Mouse (Mus musculus) myocyte (in vitro differentiated cells): ENCODE measurements around the gene Adck2. TPM values are rescaled to one million over a fixed set of nuclear protein-coding genes. Genes with fewer than 3 reads are reported as not detected.
A peak's percentile ranks its signal among the peaks of the same experiment; 100 is the strongest.

ENCODE experiments used
- H3K27me3 ChIP-seq: one replicate; pipeline ENCODE4 v1.6.1; 2011; ENCODE audit not compliant: control insufficient read depth, insufficient read depth, insufficient read length
- H3K36me3 ChIP-seq: one replicate; pipeline ENCODE4 v1.6.1; 2011; ENCODE audit not compliant: control insufficient read depth, insufficient read depth
- H3K4me2 ChIP-seq: one replicate; pipeline ENCODE4 v1.6.1; 2011; ENCODE audit warnings: low read depth, control low read depth
- H3K4me3 ChIP-seq: one replicate; pipeline ENCODE4 v1.5.1; 2011; ENCODE audit warnings: mild to moderate bottlenecking, control low read depth, moderate library complexity
- H3K79me2 ChIP-seq: one replicate; pipeline ENCODE4 v1.6.1; 2011; ENCODE audit not compliant: control insufficient read depth, insufficient read depth
- H3ac ChIP-seq: one replicate; pipeline ENCODE4 v1.6.1; 2011; ENCODE audit not compliant: control insufficient read depth, insufficient read length
- CEBPB ChIP-seq: IDR thresholded peaks from 2 replicates; pipeline ENCODE4 v1.6.1; 2011; ENCODE audit warnings: mild to moderate bottlenecking, moderate library complexity; ENCODE audit not compliant: poor library complexity, insufficient read depth, severe bottlenecking
- E2F4 ChIP-seq: IDR thresholded peaks from one replicate; pipeline ENCODE4 v1.6.1; 2011; ENCODE audit warnings: mild to moderate bottlenecking, control low read depth, moderate library complexity; ENCODE audit not compliant: insufficient read depth
- MAX ChIP-seq: IDR thresholded peaks from one replicate; pipeline ENCODE4 v1.6.1; 2011; ENCODE audit warnings: low read depth, mild to moderate bottlenecking, control low read depth
- MYOD1 ChIP-seq, 3 experiments: IDR thresholded peaks; one replicate each; pipeline ENCODE4 v1.6.1; 2011; ENCODE audit warnings: control low read depth in 2 of 3, low read depth in 2 of 3, mild to moderate bottlenecking in 2 of 3, moderate library complexity in 1 of 3; ENCODE audit not compliant: insufficient read length in 2 of 3, control insufficient read depth in 1 of 3
- MYOG ChIP-seq, 3 experiments: IDR thresholded peaks; one replicate each; pipeline ENCODE4 v1.6.1; 2011; ENCODE audit warnings: control low read depth in 2 of 3, low read depth in 2 of 3, mild to moderate bottlenecking in 2 of 3; ENCODE audit not compliant: insufficient read length in 2 of 3, control insufficient read depth in 1 of 3, insufficient read depth in 1 of 3
- POLR2A ChIP-seq: IDR thresholded peaks from one replicate; pipeline ENCODE4 v1.6.1; 2011; ENCODE audit warnings: low read depth, mild to moderate bottlenecking, control low read depth, moderate library complexity; ENCODE audit not compliant: insufficient read length
- POLR2AphosphoS2 ChIP-seq: IDR thresholded peaks from one replicate; pipeline ENCODE4 v1.6.1; 2011; ENCODE audit warnings: low read depth, control low read depth; ENCODE audit not compliant: insufficient read length
- REST ChIP-seq: IDR thresholded peaks from one replicate; pipeline ENCODE4 v1.6.1; 2011; ENCODE audit warnings: mild to moderate bottlenecking, control low read depth, moderate library complexity; ENCODE audit not compliant: insufficient read depth, insufficient read length
- SRF ChIP-seq: IDR thresholded peaks from one replicate; pipeline ENCODE4 v1.6.1; 2011; ENCODE audit warnings: low read depth; ENCODE audit not compliant: control insufficient read depth, insufficient read length
- TCF12 ChIP-seq: IDR thresholded peaks from one replicate; pipeline ENCODE4 v1.6.1; 2011; ENCODE audit warnings: mild to moderate bottlenecking, control low read depth; ENCODE audit not compliant: poor library complexity, insufficient read depth, severe bottlenecking
- TCF3 ChIP-seq: IDR thresholded peaks from one replicate; pipeline ENCODE4 v1.6.1; 2011; ENCODE audit warnings: low read depth, control low read depth; ENCODE audit not compliant: insufficient read length
- USF1 ChIP-seq: IDR thresholded peaks from one replicate; pipeline ENCODE4 v1.6.1; 2011; ENCODE audit warnings: low read depth, mild to moderate bottlenecking, control low read depth, moderate library complexity
- polyA plus RNA-seq: library from polyadenylated mRNA; unstranded; fragments of >200 nt; fragmentation: generic; extraction: Trizol; gene quantifications from one replicate; pipeline ENCODE4 v1.2.1, GENCODE M21; 2012; ENCODE audit warnings: missing spikeins

Adck2 gene
- polyA plus RNA-seq, 1 experiment, result 11.0 TPM

DNA sequence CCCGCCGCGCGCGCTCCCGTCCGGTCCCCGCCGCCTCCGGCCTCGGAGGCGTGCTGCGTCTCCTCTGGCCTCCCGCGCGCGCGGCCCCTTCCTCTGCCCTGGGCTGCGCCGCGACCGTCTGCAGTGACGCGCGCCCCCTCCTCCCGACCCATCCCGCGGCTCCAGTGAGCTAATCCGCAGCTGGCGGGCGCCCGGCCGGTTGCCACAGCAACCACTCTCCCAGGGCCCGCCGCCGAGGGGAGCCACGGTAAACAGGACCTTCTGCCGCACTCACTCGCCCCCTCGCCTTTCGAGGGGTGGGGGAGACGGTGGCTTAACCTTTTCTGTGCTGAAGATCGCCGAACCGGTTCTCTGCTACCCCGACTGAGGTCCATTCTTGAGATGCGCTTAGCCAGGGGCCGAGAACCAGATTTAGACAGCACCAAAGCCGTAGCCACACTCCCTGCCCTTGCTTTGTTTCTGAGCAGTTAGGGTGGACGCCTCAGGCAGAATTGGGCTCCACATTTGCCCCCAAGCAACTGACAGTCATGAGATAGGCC is 15.9 kb upstream of the Adck2 start, which contains the start of gene Dennd2a:
TSS of gene Dennd2a (minus strand) at position 145 of the 539 bp plus-strand sequence.
- Histone ChIP-seq H3K4me3 (peak within 1 kb of the TSS; percentile 34), H3K4me2 (peak within 1 kb of the TSS; percentile 89), H3K36me3 (no peaks in the 10 kb centered on the region), H3K27me3 (no peaks in the 10 kb centered on the region), H3K79me2 (no peaks in the 10 kb centered on the region), H3ac (peak within 1 kb of the TSS; percentile 52)
- TF ChIP-seq MYOG (IDR thresholded peaks at IDR 0.05; ENCODE audit: control insufficient read depth in 1 of 3, insufficient read depth in 1 of 3, insufficient read length in 2 of 3, low read depth in 2 of 3), result no peak
- TF ChIP-seq MYOD1 (IDR thresholded peaks at IDR 0.05; ENCODE audit: control insufficient read depth in 1 of 3, insufficient read length in 2 of 3, low read depth in 2 of 3), result peak in 1 of 3 experiments; percentile 25
- TF ChIP-seq CEBPB, result no peak
- TF ChIP-seq POLR2A, result peak; percentile 70
- no peak for TF ChIP-seq TCF3
- TF ChIP-seq MAX, result no peak
- TF ChIP-seq POLR2AphosphoS2, result no peak
- no peak for TF ChIP-seq E2F4

DNA sequence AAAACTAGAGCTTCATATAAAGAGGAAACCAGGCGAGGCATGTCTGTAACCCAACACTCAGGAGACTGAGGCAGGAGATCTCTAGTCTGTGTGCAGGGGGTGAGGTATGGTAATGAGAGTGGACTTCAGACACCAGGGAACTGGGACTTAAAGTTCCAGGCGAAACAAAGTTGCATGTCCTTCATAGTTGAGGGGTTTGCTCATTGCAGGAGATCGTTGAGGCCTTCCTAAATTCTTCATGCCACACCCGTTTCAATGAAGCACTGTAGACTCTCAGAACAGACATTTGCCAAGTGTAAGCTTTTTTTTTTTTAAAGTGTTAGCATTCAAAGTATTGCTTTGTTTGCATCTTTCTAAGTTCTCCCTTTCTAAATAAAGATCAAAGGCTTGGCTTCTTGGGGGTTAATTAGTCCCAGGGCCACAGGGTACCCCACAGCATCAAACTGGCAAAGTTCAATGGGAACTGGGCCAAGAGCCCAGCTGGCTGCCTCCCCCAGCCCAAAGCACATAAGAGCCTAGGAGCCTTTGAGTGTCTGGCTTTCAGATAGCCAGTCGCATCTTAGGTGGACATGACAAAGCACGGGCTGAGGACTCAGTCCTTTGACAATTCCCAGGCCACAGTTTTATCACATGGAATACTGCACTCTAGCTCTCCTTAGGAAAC is 14.3 kb upstream of the Adck2 start:
- TF ChIP-seq USF1, result no peak
- TF ChIP-seq POLR2A, result no peak
- TF ChIP-seq MYOD1 (IDR thresholded peaks at IDR 0.05; ENCODE audit: control insufficient read depth in 1 of 3, insufficient read length in 2 of 3, low read depth in 2 of 3), result no peak
- no peak for TF ChIP-seq MAX
- no peak for TF ChIP-seq TCF12
- TF ChIP-seq TCF3, result no peak
- TF ChIP-seq REST, result no peak
- TF ChIP-seq POLR2AphosphoS2, result no peak
- TF ChIP-seq E2F4, result no peak
- TF ChIP-seq SRF, result no peak
- no peak for TF ChIP-seq MYOG (IDR thresholded peaks at IDR 0.05; ENCODE audit: control insufficient read depth in 1 of 3, insufficient read depth in 1 of 3, insufficient read length in 2 of 3, low read depth in 2 of 3)
- no peak for TF ChIP-seq CEBPB
- H3K79me2 ChIP-seq, result no peaks in the 10 kb centered on the region
- no peak overlapping the region for H3K4me2 ChIP-seq
- no peaks in the 10 kb centered on the region for H3K27me3 ChIP-seq
- no peak overlapping the region for H3ac ChIP-seq
- H3K4me3 ChIP-seq, result no peak overlapping the region
- H3K36me3 ChIP-seq, result no peaks in the 10 kb centered on the region

DNA sequence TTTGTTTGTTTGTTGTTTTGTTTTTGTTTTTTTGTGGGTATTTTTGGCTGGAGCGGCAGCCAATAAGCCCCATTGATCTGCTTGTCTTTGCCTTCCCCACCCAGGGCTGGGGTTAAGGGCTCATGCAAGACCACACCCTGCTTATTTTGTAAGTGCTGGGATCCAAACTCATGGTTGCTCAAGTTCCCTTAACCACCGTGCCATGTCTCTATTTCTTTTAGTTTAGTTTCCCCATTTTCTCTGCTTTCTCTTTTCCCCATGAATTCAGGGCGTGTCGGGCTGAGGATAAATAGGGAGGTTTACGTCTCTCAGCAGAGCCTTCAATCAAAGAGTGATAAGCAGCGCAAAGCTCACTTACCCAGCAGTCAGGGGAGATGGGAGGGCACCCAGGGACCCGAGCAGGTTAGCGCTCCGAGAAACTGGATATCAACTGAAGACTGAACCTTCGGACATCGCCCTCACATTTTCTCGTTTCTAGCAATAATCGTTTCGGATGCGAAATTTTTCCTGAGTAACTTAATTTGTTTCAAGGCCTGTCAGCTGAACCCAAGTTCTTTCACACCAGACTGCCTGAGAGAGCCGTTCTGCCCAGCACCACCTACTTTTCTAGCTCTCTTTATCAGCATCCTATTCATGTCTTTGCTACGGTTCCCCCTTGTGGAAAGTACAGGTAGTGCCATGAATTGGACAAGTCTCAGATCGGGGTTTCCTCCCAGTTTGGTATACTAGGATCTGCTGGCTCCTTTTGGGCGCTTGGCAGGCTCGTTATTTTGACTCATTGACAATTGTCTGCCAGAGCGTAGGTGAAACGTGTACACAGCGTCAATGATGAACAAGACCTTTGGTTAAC is 11.3 kb upstream of the Adck2 start:
- no peak overlapping the region for H3ac ChIP-seq
- no peaks in the 10 kb centered on the region for H3K79me2 ChIP-seq
- TF ChIP-seq CEBPB (no peak), MYOD1 (IDR thresholded peaks at IDR 0.05; ENCODE audit: control insufficient read depth in 1 of 3, insufficient read length in 2 of 3, low read depth in 2 of 3) (no peak), E2F4 (no peak), SRF (no peak), MAX (no peak)
- peak overlapping the region; percentile 60 for H3K4me2 ChIP-seq
- H3K4me3 ChIP-seq, result no peak overlapping the region
- H3K27me3 ChIP-seq, result no peaks in the 10 kb centered on the region
- H3K36me3 ChIP-seq, result no peaks in the 10 kb centered on the region

DNA sequence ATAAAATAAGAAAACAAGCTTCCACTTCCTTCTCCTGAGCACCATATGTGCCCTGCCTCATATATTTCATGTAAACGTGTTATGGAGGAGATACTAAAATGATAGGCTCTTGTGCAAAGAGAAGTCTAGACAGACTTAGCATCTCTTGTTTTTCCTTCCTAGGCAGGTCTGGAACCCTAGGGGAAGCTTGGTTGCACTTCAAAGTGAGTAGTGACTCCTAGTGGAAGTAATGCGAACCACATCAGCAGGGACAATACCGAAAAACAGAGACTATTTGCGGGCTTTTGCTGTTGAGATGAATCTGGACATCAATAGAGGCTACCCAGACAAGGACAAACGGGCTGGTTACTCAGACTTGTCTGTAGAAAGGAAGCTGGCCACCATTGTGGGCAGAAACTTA is 6.1 kb upstream of the Adck2 start:
- Histone ChIP-seq H3K4me3 (no peak overlapping the region), H3K79me2 (no peaks in the 10 kb centered on the region), H3K27me3 (peaks cover 4% of the 10 kb centered on the region), H3ac (no peak overlapping the region), H3K36me3 (no peaks in the 10 kb centered on the region), H3K4me2 (no peak overlapping the region)
- TF ChIP-seq TCF12 (no peak), MYOG (IDR thresholded peaks at IDR 0.05; ENCODE audit: control insufficient read depth in 1 of 3, insufficient read depth in 1 of 3, insufficient read length in 2 of 3, low read depth in 2 of 3) (no peak), TCF3 (no peak), E2F4 (no peak), CEBPB (no peak), POLR2A (no peak), MAX (no peak), REST (no peak), SRF (no peak), POLR2AphosphoS2 (no peak), USF1 (no peak), MYOD1 (IDR thresholded peaks at IDR 0.05; ENCODE audit: control insufficient read depth in 1 of 3, insufficient read length in 2 of 3, low read depth in 2 of 3) (no peak)
